Mouse (Mus musculus): Measurements from ENCODE around the gene Traf1.

GRCm38 (mm10) chr2:34903652-34904405, 57.7 kb downstream of the Traf1 start:
- no peak for TF ChIP-seq POLR2A (IDR thresholded peaks at IDR 0.05; ENCODE audit: extremely low read depth, insufficient read depth, low read length)
- TF ChIP-seq CTCF (IDR thresholded peaks at IDR 0.05; ENCODE audit: low read depth, low read length), result no peak
